Mouse (Mus musculus) hindbrain, embryonic 13.5 days (tissue): ENCODE measurements around the gene Ficd. TPM values are rescaled to one million over a fixed set of nuclear protein-coding genes. Genes with fewer than 3 reads are reported as not detected.

Experiments
- ATAC-seq: fragments of 200-750 bp; cut with Nextera tagmentation; 2 replicates; pipeline ENCODE4 v1.8.0; 2017; ENCODE audit warnings: moderate TSS enrichment; ENCODE audit not compliant: low FRiP score
- H3K27ac ChIP-seq: fragments of 300-500 bp; sonication (generic); 2 replicates; pipeline ENCODE4 v1.5.1; 2015; ENCODE audit warnings: inconsistent platforms, mild to moderate bottlenecking, moderate library complexity
- H3K27me3 ChIP-seq: fragments of 300-500 bp; sonication (generic); 2 replicates; pipeline ENCODE4 v1.6.1; 2015; ENCODE audit warnings: mild to moderate bottlenecking, inconsistent platforms
- H3K36me3 ChIP-seq: fragments of 300-500 bp; sonication (generic); 2 replicates; pipeline ENCODE4 v1.6.1; 2015; ENCODE audit warnings: mild to moderate bottlenecking, inconsistent platforms
- H3K4me1 ChIP-seq: fragments of 300-500 bp; sonication (generic); replicated peaks from 2 replicates; pipeline ENCODE4 v1.6.1; 2015; ENCODE audit warnings: inconsistent platforms
- H3K4me2 ChIP-seq: fragments of 300-500 bp; sonication (generic); 2 replicates; pipeline ENCODE4 v1.6.1; 2015; ENCODE audit warnings: inconsistent platforms, mild to moderate bottlenecking, moderate library complexity
- H3K4me3 ChIP-seq: fragments of 300-500 bp; sonication (generic); 2 replicates; pipeline ENCODE4 v1.5.1; 2015; ENCODE audit warnings: mild to moderate bottlenecking, inconsistent platforms
- H3K9ac ChIP-seq: fragments of 300-500 bp; sonication (generic); 2 replicates; pipeline ENCODE4 v1.6.1; 2015; ENCODE audit warnings: mild to moderate bottlenecking, inconsistent platforms
- H3K9me3 ChIP-seq: fragments of 300-500 bp; sonication (generic); 2 replicates; pipeline ENCODE4 v1.6.1; 2016; ENCODE audit warnings: inconsistent platforms
- WGBS: fragments of 180-500 bp; shearing (Covaris S2); methylation state at CpG from one replicate; pipeline ENCODE4 v1.1.7; 2015; 5-methylcytosine and 5-hydroxymethylcytosine counted together
- polyA plus RNA-seq: library from polyadenylated mRNA; unstranded; fragments of >200 nt; fragmentation: Nextera tagmentation; extraction: Ambion mirVana; gene quantifications from 2 replicates; pipeline ENCODE4 v1.2.1, GENCODE M21; 2015

Gene Ficd
- polyA plus RNA-seq, 1 experiment from 2014 or later = 8.2 TPM

DNA sequence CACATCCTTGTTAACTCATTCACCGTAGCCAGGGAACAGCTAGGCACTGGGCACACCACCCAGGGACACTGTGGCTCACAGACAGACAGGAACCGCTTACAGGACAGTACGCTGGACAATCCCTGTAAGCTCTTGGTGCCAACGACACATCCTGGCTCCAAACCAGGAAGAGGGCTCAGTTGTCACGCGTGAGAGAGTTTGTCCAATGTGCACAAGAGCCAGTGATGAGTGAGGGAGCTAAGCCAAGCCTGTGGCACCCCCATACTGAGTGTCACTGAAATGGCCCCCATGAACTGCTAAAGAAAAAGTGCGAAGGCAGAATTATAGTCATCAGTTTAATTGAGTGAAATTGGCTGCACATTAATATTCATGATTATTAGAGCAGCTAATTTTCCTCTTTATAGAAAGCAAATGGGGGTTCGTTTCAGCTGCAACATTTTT, 16.4 kb upstream of the Ficd start:
- Histone ChIP-seq H3K27ac (peak overlapping the region; percentile 62), H3K4me3 (no peak overlapping the region), H3K36me3 (no peaks in the 10 kb centered on the region), H3K4me2 (no peak overlapping the region), H3K4me1 (peaks cover 51% of the 10 kb centered on the region), H3K9ac (no peak overlapping the region), H3K9me3 (no peaks in the 10 kb centered on the region), H3K27me3 (no peaks in the 10 kb centered on the region)
- WGBS = 75% methylated on average over 8 of the region's 8 CpGs
- no peak for ATAC-seq

DNA sequence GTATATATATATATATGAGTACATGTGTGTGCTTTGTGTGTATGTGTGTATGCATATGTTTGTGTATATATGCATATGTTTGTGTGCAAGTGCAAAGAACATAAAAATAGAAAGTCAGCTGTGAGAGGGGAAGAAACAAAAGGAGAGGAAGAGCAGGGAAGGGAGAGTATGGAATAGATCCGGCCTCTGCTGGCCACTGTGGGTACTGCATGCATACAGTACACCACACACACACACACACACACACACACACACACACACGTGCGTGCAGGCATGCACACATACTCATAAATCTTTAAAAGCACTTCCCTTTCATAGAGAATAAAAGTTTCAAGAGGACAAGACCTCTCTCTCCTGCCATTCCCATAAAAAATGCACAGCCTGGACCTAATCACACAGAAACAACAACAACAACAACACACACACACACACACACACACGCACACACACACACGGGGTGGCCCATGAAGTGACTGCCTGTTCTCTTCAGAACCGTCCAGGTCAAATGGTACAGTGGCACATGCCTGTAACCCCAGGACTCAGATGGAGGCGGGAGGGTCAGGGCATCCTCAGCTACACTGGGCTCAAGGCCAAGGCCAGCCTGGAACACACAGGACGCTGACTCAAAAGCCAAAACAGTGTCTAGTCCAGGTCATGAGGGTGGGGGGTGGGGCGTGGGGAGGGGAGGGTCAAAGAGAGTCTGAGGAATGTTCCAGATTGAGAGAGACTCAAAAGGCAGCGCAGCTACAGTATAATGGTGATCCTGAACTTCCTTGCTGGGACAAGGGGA, 13.2 kb upstream of the Ficd start:
- Histone ChIP-seq H3K4me2 (no peak overlapping the region), H3K9ac (no peak overlapping the region), H3K4me1 (peaks cover 30% of the 10 kb centered on the region), H3K4me3 (no peak overlapping the region), H3K36me3 (no peaks in the 10 kb centered on the region), H3K27ac (no peak overlapping the region), H3K9me3 (no peaks in the 10 kb centered on the region), H3K27me3 (peaks cover 7% of the 10 kb centered on the region)
- WGBS = 90% methylated on average over 10 of the region's 10 CpGs
- no peak for ATAC-seq

DNA sequence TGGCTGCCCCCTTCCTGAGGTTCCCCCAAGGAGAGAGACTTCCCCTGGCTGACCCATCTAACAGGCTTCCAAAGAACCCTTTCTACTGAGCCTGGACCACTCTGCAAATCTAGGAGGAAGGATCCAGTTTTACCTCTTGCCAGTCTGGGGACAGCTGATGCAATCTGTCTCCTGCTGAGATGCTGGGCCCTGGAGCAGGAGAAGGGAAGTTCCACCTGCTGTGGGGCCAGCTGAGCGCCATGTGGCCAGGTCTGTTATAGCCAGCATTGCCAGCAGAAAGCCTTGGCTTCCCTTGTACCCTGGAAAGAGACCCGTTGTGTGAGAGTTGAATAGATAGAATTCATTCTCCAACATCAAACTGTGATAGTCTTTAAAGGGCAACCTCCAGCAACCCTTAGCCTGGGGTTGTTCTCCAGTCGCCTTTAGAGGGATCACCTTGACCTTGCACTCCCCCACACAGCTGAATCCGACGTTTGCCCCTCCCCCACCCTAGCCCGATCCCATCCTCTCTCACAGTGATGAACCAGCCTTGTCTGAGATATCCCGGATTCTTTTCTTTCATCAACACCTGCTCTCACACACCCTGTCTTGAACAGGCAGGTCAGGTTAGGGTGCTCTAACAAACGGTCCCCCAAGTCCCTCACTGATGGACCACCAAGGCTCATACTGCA, 11.9 kb upstream of the Ficd start:
- Histone ChIP-seq H3K4me3 (no peak overlapping the region), H3K4me2 (no peak overlapping the region), H3K27ac (no peak overlapping the region), H3K27me3 (peaks cover 8% of the 10 kb centered on the region), H3K4me1 (peaks cover 21% of the 10 kb centered on the region), H3K9ac (no peak overlapping the region), H3K36me3 (no peaks in the 10 kb centered on the region), H3K9me3 (no peaks in the 10 kb centered on the region)
- 34% methylated on average over 8 of the region's 8 CpGs for WGBS
- ATAC-seq = no peak

DNA sequence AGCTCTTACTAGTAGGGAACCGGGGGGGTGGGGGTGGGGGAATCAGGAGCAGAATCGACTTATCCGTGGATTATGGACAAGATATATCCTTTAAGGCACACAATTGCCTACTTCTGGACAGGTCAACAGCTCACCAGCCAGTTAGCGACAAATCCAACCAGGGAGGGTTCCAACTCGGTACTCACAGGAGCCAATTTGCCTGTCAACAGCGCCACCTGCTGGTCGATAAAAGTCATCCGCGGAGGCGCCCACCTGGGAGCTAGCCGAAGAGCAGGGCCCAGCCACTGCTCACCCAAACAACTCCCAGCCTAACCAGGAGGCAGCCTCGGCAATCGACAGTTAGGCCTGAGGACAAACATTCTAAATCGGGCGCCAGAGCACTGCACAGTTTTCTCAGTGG, 11.2 kb upstream of the Ficd start, which contains the start of gene 1700069L16Rik:
TSS of gene 1700069L16Rik (minus strand) at position 327 of the 400 bp plus-strand sequence.
- H3K9ac ChIP-seq = no peak within 1 kb of the TSS
- peaks cover 8% of the 10 kb centered on the region for H3K27me3 ChIP-seq
- H3K4me2 ChIP-seq = no peak within 1 kb of the TSS
- no peak within 1 kb of the TSS for H3K4me3 ChIP-seq
- H3K9me3 ChIP-seq = no peaks in the 10 kb centered on the region
- peak; percentile 69 for ATAC-seq
- no peaks in the 10 kb centered on the region for H3K36me3 ChIP-seq
- no peak within 1 kb of the TSS for H3K27ac ChIP-seq
- 8% methylated on average over 15 of the region's 15 CpGs for whole genome bisulfite sequencing
- peaks cover 14% of the 10 kb centered on the region for H3K4me1 ChIP-seq

DNA sequence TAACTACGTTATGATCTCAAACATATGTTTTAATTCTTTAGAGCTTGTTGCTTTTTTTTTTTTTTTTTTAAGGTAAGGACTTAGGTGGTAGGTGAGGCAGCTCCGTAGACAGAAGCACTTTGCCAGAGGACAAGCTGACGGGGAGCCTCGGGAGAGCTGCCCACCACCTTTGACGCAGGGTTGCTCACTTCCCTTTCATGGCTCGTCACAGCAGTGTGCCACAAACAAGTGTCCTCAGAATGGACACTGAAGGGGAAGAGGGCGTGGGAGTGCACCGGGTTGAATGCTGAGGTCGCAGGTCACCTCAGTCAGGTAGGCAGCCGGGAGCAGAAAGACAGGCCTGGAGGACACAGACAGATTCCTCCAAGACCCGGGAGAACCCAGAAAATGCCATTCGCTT, 10.2 kb upstream of the Ficd start:
- peaks cover 8% of the 10 kb centered on the region for H3K27me3 ChIP-seq
- WGBS = 63% methylated on average over 12 of the region's 12 CpGs
- H3K9ac ChIP-seq = no peak overlapping the region
- H3K4me3 ChIP-seq = no peak overlapping the region
- H3K4me2 ChIP-seq = no peak overlapping the region
- H3K4me1 ChIP-seq = peaks cover 13% of the 10 kb centered on the region
- no peaks in the 10 kb centered on the region for H3K36me3 ChIP-seq
- ATAC-seq = no peak
- no peak overlapping the region for H3K27ac ChIP-seq
- H3K9me3 ChIP-seq = no peaks in the 10 kb centered on the region

DNA sequence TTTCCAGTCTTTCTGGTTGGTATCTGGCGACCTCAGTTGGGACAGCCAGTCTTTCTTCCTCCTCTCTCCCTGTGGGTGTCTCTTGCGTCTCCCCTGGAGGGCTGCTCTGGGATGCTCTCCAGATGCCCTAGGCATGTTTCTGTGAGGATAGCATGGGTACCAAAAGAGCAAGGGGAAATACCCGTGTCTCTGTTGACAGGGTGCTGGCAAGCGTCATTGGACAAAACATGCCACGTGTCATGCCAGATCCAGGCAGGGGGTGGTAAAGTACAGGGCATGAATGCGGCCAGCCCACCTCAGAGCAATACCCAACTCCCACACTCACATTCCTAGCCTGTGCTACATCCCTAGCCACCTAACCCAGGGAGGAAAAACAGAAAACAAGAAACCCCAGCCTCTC, 9.0 kb upstream of the Ficd start:
- 81% methylated on average over 6 of the region's 6 CpGs for WGBS
- no peak for ATAC-seq

DNA sequence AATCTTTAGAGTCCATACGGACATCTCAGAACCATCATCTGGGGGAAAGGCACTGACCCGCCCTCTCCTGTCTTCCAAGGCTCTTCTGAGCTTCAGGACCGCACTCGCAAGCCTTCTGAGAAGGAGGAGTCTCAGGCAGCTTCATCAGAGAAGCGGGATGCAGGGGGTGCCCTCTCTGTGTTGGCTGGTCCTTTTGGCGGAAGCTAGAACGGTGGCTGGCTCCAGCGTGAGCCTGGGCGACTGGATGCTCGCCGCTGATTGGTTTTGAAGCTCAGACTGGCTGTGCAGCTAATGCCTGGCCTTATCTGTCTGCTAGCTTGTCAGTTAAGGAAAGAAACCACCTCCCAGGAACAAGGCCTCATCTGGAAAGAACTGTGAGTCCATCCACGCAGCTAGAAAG, 8.4 kb upstream of the Ficd start:
- H3K9me3 ChIP-seq = no peaks in the 10 kb centered on the region
- 73% methylated on average over 12 of the region's 12 CpGs for WGBS
- peaks cover 8% of the 10 kb centered on the region for H3K27me3 ChIP-seq

More for the DNA sequence above, 9.0 kb upstream of the Ficd start:
- H3K4me2 ChIP-seq = no peak overlapping the region
- no peaks in the 10 kb centered on the region for H3K36me3 ChIP-seq
- H3K4me1 ChIP-seq = peaks cover 18% of the 10 kb centered on the region
- H3K27me3 ChIP-seq = peaks cover 8% of the 10 kb centered on the region
- no peak overlapping the region for H3K4me3 ChIP-seq
- no peaks in the 10 kb centered on the region for H3K9me3 ChIP-seq
- H3K9ac ChIP-seq = no peak overlapping the region
- H3K27ac ChIP-seq = no peak overlapping the region

DNA sequence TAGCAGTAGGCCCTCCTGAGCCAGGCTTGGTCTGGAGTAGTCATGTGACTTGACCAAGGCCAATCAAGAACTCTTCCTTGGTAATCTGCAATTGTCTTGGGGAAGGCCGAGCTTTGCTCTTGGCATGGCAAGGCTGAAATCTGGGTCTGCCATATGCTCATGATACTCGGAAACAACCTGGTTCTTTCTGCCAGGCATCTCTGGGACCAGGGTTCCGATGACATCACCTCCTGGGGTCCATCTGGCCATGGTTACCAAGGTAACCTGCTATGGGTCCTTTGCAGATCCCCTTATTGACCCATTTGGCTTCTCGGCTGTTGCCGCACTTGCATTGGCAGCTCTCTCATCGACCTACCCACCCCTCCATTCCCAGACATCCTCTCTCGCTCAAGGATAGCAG, 7.6 kb upstream of the Ficd start:
- Histone ChIP-seq H3K36me3 (no peaks in the 10 kb centered on the region), H3K4me2 (no peak overlapping the region), H3K9me3 (no peaks in the 10 kb centered on the region), H3K9ac (no peak overlapping the region), H3K4me3 (no peak overlapping the region), H3K4me1 (peaks cover 18% of the 10 kb centered on the region), H3K27me3 (peaks cover 8% of the 10 kb centered on the region), H3K27ac (no peak overlapping the region)
- 77% methylated on average over 7 of the region's 7 CpGs for WGBS
- ATAC-seq = no peak

More for the DNA sequence above, 8.4 kb upstream of the Ficd start:
- no peaks in the 10 kb centered on the region for H3K36me3 ChIP-seq
- no peak overlapping the region for H3K4me2 ChIP-seq
- ATAC-seq = no peak
- H3K27ac ChIP-seq = no peak overlapping the region
- H3K4me1 ChIP-seq = peaks cover 18% of the 10 kb centered on the region
- H3K9ac ChIP-seq = no peak overlapping the region
- no peak overlapping the region for H3K4me3 ChIP-seq

DNA sequence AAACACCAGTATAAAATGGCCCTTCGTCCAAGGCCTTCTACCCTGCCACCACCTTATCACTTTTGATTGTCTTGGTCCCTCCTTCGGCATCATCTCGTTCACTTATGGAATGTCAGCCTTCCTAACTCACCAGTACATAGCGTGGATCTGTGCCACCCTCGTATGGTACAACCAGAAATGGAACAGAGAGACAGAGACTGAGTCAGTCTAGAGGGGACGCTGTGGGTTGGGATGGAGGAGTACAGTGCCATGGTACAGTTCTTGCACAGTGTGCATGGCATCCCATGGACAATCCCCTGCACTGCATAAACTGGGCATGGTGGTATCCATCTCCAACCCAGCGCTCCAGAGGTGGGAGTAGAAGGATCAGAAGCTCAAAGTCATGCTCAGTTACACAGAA, 6.9 kb upstream of the Ficd start:
- ATAC-seq = no peak
- H3K4me2 ChIP-seq = no peak overlapping the region
- WGBS = 90% methylated on average over 7 of the region's 7 CpGs
- no peak overlapping the region for H3K4me3 ChIP-seq
- H3K27ac ChIP-seq = no peak overlapping the region
- H3K27me3 ChIP-seq = peaks cover 8% of the 10 kb centered on the region
- no peaks in the 10 kb centered on the region for H3K9me3 ChIP-seq
- no peaks in the 10 kb centered on the region for H3K36me3 ChIP-seq
- peaks cover 14% of the 10 kb centered on the region for H3K4me1 ChIP-seq
- no peak overlapping the region for H3K9ac ChIP-seq

DNA sequence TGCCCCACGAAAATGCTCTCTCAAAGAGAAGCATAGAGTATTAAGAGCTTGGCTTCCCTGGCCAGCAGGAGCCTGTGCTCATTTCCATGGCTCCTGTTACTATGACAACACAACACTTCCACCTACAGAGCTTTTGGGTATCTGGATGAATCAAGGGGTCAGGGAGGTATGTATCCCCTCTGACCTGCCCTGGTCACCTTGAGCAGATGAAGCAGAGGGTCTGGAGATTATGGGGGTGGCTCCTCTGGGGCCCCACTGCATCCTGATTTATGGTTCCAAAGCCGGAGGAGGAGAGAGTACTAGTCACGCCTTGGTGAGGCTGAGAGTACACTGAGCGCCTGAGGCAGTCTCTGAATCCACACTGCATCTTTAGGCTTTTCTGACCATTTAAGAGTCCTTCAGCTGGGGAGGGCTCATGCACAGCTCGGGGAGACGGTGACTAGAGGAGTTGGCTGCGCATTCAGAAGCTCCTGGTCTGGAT, 4.9 kb upstream of the Ficd start:
- Histone ChIP-seq H3K4me2 (no peak overlapping the region), H3K4me1 (peaks cover 15% of the 10 kb centered on the region), H3K4me3 (no peak overlapping the region), H3K27ac (peak overlapping the region; percentile 13; the same call in 1 of the 2 replicates), H3K9me3 (no peaks in the 10 kb centered on the region), H3K36me3 (no peaks in the 10 kb centered on the region), H3K9ac (no peak overlapping the region), H3K27me3 (peaks cover 8% of the 10 kb centered on the region)
- no peak for ATAC-seq
- WGBS = 61% methylated on average over 7 of the region's 7 CpGs

DNA sequence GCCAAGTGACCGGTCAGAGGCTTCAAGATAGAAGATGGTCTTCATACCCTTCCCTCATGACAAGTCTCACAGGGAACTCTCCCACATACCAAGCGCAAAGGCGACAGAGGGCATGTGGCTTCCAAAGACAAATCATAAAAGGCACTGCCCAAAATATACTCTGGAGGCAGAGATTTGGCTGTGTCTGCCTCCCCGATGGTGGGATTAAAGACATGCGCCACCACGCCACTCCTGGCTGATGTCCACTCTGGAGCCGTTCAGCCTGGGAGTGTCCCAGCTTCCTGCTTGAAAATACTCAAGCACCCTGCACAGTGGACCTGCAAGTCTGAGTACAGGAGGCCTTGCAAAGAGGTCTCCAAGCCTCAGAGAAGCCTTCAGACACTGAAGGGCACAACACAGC, 4.4 kb upstream of the Ficd start:
- no peak overlapping the region for H3K27ac ChIP-seq
- no peak overlapping the region for H3K9ac ChIP-seq
- 91% methylated on average over 7 of the region's 7 CpGs for WGBS

DNA sequence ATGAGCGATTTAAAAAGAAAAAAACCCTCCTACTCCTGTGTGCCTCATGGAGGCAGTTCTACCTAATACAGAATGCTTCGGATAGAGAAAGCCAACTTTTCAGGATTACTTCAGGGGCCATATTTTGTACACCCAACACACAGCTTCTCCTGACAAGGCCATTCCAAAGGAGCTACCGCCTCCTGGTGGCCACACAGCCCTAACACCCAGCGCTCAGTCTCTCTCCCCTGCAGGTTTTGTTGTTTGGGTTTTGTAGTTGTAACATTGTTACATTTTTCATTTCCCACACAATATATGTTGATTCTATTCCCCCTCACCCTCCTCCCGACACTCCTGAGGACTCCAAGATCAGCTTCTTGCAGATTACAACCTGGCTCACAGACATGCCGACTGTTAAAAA, 3.4 kb upstream of the Ficd start:
- H3K36me3 ChIP-seq = no peaks in the 10 kb centered on the region
- no peak overlapping the region for H3K27ac ChIP-seq
- 32% methylated on average over 6 of the region's 6 CpGs for whole genome bisulfite sequencing
- H3K9me3 ChIP-seq = no peaks in the 10 kb centered on the region
- peaks cover 26% of the 10 kb centered on the region for H3K4me1 ChIP-seq
- H3K4me3 ChIP-seq = no peak overlapping the region
- no peak overlapping the region for H3K9ac ChIP-seq
- H3K27me3 ChIP-seq = peaks cover 4% of the 10 kb centered on the region; the same call in 1 of the 2 replicates
- no peak for ATAC-seq
- no peak overlapping the region for H3K4me2 ChIP-seq

More for the DNA sequence above, 4.4 kb upstream of the Ficd start:
- no peak overlapping the region for H3K4me3 ChIP-seq
- H3K27me3 ChIP-seq = peaks cover 8% of the 10 kb centered on the region
- no peak for ATAC-seq
- H3K4me1 ChIP-seq = peaks cover 16% of the 10 kb centered on the region
- no peaks in the 10 kb centered on the region for H3K36me3 ChIP-seq
- no peaks in the 10 kb centered on the region for H3K9me3 ChIP-seq
- no peak overlapping the region for H3K4me2 ChIP-seq
